8 mouse cellular contexts compared by ENCODE assay signal in the genomic region with DNA sequence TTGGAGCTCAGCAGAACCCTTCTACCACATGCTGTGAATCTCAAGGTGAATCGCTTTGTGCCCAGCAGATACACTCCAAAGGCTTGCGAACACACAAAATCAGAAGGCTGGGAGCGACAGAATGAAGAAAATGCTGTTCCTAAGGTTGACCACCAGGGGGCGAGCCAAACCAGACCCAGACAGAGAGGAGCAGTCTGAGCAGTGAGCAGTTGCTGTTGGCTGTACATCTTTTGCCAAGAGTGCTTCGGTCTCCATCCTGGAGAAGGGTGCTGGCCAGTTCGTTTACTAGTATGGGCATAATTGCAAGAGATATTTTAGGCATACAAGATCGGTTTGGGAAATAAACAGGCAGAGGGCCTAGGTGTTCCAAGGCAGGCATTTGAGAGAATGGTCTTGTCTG. TPM values are rescaled to one million over a fixed set of nuclear protein-coding genes. Genes with fewer than 3 reads are reported as not detected.
DNase-seq lines count a peak whose midpoint lies in the region; ATAC-seq and TF ChIP-seq lines count a peak whose summit lies in the region.
"Had no signal": no experiment of that assay in that cellular context is flagged by ENCODE, and none has a peak within 500 bp of the region (broad histone marks: within the 10 kb centered on the region; RNA-seq: fewer than 3 reads in every experiment).

No protein-coding gene starts in this region.

- intact Hi-C loops in left cerebral cortex, postnatal 4 days (cut with DNase I), result no loop called here

- TF ChIP-seq CTCF in bone marrow macrophage, adult 2 months (IDR thresholded peaks at IDR 0.05; ENCODE audit: low read depth, low read length), result peak; percentile 54; the same call in 1 of the 2 replicates

- H3K36me3 ChIP-seq in forebrain, embryonic 10.5 days (replicated peaks), result no peaks in the 10 kb centered on the region
- no peaks in the 10 kb centered on the region for H3K36me3 ChIP-seq in hindbrain, embryonic 13.5 days
- H3K36me3 ChIP-seq: limb, embryonic 12.5 days had no signal

- no peak overlapping the region for H3K9ac ChIP-seq in hindbrain, embryonic 13.5 days
- H3K9ac ChIP-seq: limb, embryonic 12.5 days had no signal

- TF ChIP-seq POLR2A in bone marrow macrophage, adult 2 months (IDR thresholded peaks at IDR 0.05; ENCODE audit: borderline replicate concordance, low read depth, low read length), result no peak

- peak; percentile 24 for DNase-seq in Muller cell, postnatal 12 days (ENCODE audit: inconsistent ontology term)
- peak; percentile 30 for DNase-seq in forebrain, embryonic 10.5 days (ENCODE audit: extremely low spot score, low spot score)
- DNase-seq in left cerebral cortex, postnatal 4 days, result peak; percentile 38
- peak; percentile 3 to 26 for DNase-seq in natural killer cell, adult 2 months (ENCODE audit: low spot score in 2 of 2)
- DNase-seq in spleen, postnatal 4 days (ENCODE audit: low spot score in 2 of 2), result peak; percentile 16 to 73

- no peaks in the 10 kb centered on the region for H3K9me3 ChIP-seq in forebrain, embryonic 10.5 days
- no peaks in the 10 kb centered on the region for H3K9me3 ChIP-seq in hindbrain, embryonic 13.5 days
- H3K9me3 ChIP-seq: limb, embryonic 12.5 days had no signal

- no peak overlapping the region for H3K4me3 ChIP-seq in bone marrow macrophage, adult 2 months (ENCODE audit: insufficient read depth, low read length)
- no peak overlapping the region for H3K4me3 ChIP-seq in forebrain, embryonic 10.5 days
- H3K4me3 ChIP-seq in hindbrain, embryonic 13.5 days, result no peak overlapping the region
- H3K4me3 ChIP-seq: limb, embryonic 12.5 days had no signal

- H3K4me1 ChIP-seq in bone marrow macrophage, adult 2 months (ENCODE audit: control insufficient read depth, insufficient read depth, low read length), result no peaks in the 10 kb centered on the region
- H3K4me1 ChIP-seq in forebrain, embryonic 10.5 days, result no peaks in the 10 kb centered on the region
- H3K4me1 ChIP-seq in hindbrain, embryonic 13.5 days (replicated peaks), result no peaks in the 10 kb centered on the region
- H3K4me1 ChIP-seq: limb, embryonic 12.5 days had no signal

- H3K4me2 ChIP-seq in hindbrain, embryonic 13.5 days, result no peak overlapping the region
- H3K4me2 ChIP-seq: limb, embryonic 12.5 days had no signal

- H3K27ac ChIP-seq in bone marrow macrophage, adult 2 months (ENCODE audit: insufficient read depth, low read depth, low read length), result no peak overlapping the region
- no peak overlapping the region for H3K27ac ChIP-seq in forebrain, embryonic 10.5 days
- no peak overlapping the region for H3K27ac ChIP-seq in hindbrain, embryonic 13.5 days
- H3K27ac ChIP-seq: limb, embryonic 12.5 days had no signal

- peak; percentile 54; the same call in 1 of the 2 replicates for ATAC-seq in hindbrain, embryonic 13.5 days (ENCODE audit: low FRiP score)

- WGBS in forebrain, embryonic 10.5 days, result 39% methylated on average over 7 of the region's 7 CpGs
- WGBS in hindbrain, embryonic 13.5 days, result 36% methylated on average over 7 of the region's 7 CpGs

- H3K27me3 ChIP-seq in forebrain, embryonic 10.5 days (ENCODE audit: poor library complexity, severe bottlenecking), result peaks cover 16% of the 10 kb centered on the region; the same call in 1 of the 2 replicates
- H3K27me3 ChIP-seq in hindbrain, embryonic 13.5 days, result no peaks in the 10 kb centered on the region

RNA-seq across cellular contexts. Expression of gene Trpc5os, which starts 52.9 kb away (rescaled TPM):
- polyA plus RNA-seq in bone marrow macrophage, adult 2 months (2012; ENCODE audit: insufficient read depth, insufficient read length, missing spikeins), result not detected in 2 replicates
- not detected in 2 replicates for polyA plus RNA-seq in forebrain, embryonic 10.5 days (2016; fragmentation: Nextera tagmentation; extraction: Ambion mirVana)
- 0.06 TPM in 1 of 2 replicates, not detected in the other for polyA plus RNA-seq in hindbrain, embryonic 13.5 days (2015; fragmentation: Nextera tagmentation; extraction: Ambion mirVana)
- total RNA-seq in left cerebral cortex, postnatal 4 days (2021), result not detected
- polyA plus RNA-seq: limb, embryonic 12.5 days had no signal
